Mouse (Mus musculus) kidney, adult 2 months (tissue): ENCODE results near the gene Prps1.

ENCODE experiments used
- CTCF ChIP-seq: fragments of 200-500 bp; conservative IDR thresholded peaks from 2 replicates; pipeline ENCODE4 v1.5.1; 2011; ENCODE audit warnings: low read depth, mild to moderate bottlenecking, control low read depth, low read length, moderate library complexity, mixed read lengths; ENCODE audit not compliant: insufficient read depth, insufficient read length
- POLR2A ChIP-seq: fragments of 200-500 bp; IDR thresholded peaks from one replicate; pipeline ENCODE4 v1.6.1; 2011; ENCODE audit warnings: low read depth, low read length, control low read depth

- TF ChIP-seq CTCF (no peak), POLR2A (no peak)
These were observed 55.6 kb downstream of the Prps1 start for GRCm38 (mm10) chrX:140511687-140512651.
